Mouse (Mus musculus) midbrain, embryonic 11.5 days (tissue): ENCODE results near the gene Kcna5. TPM values are rescaled to one million over a fixed set of nuclear protein-coding genes. Genes with fewer than 3 reads are reported as not detected.

Experiments used
- ATAC-seq: fragments of 200-750 bp; cut with Nextera tagmentation; 2 replicates; pipeline ENCODE4 v1.8.0; 2017; ENCODE audit warnings: moderate TSS enrichment, moderate library complexity; ENCODE audit not compliant: low FRiP score
- DNase-seq: peaks from one replicate; pipeline ENCODE4 v3.0.0; 2015; ENCODE audit warnings: low spot score; ENCODE audit errors: missing footprints
- H3K27ac ChIP-seq: fragments of 300-500 bp; sonication (generic); 2 replicates; pipeline ENCODE4 v1.5.1; 2014; ENCODE audit warnings: low read depth, low read length
- H3K27me3 ChIP-seq: fragments of 300-500 bp; sonication (generic); 2 replicates; pipeline ENCODE4 v1.6.1; 2014; ENCODE audit warnings: mild to moderate bottlenecking, low read length, moderate library complexity, mixed read lengths; ENCODE audit not compliant: control insufficient read depth, insufficient read depth
- H3K36me3 ChIP-seq: fragments of 300-500 bp; sonication (generic); 2 replicates; pipeline ENCODE4 v1.6.1; 2014; ENCODE audit warnings: mild to moderate bottlenecking, low read length, moderate library complexity, mixed read lengths; ENCODE audit not compliant: control insufficient read depth, insufficient read depth
- H3K4me1 ChIP-seq: fragments of 300-500 bp; sonication (generic); 2 replicates; pipeline ENCODE4 v1.6.1; 2014; ENCODE audit warnings: low read length; ENCODE audit not compliant: control insufficient read depth, insufficient read depth
- H3K4me2 ChIP-seq: fragments of 300-500 bp; sonication (generic); 2 replicates; pipeline ENCODE4 v1.6.1; 2014; ENCODE audit warnings: mild to moderate bottlenecking, moderate library complexity
- H3K4me3 ChIP-seq: fragments of 300-500 bp; sonication (generic); 2 replicates; pipeline ENCODE4 v1.5.1; 2014; ENCODE audit warnings: low read depth, low read length
- H3K9ac ChIP-seq: fragments of 300-500 bp; sonication (generic); 2 replicates; pipeline ENCODE4 v1.6.1; 2014; ENCODE audit warnings: low read length
- H3K9me3 ChIP-seq: fragments of 300-500 bp; sonication (generic); 2 replicates; pipeline ENCODE4 v1.6.1; 2016; ENCODE audit warnings: low read length; ENCODE audit not compliant: control insufficient read depth
- WGBS: fragments of 180-500 bp; shearing (Covaris S2); extraction: QIAGEN DNeasy Blood & Tissue Kit; methylation state at CpG from one replicate; pipeline ENCODE4 v1.1.7; 2014; 5-methylcytosine and 5-hydroxymethylcytosine counted together
- polyA plus RNA-seq: library from polyadenylated mRNA; unstranded; fragments of >200 nt; fragmentation: Nextera tagmentation; extraction: Ambion mirVana; gene quantifications from 2 replicates; pipeline ENCODE4 v1.2.1, GENCODE M21; 2014

Kcna5 gene
- polyA plus RNA-seq, 1 experiment from 2014 or later = 3.8 TPM

DNA sequence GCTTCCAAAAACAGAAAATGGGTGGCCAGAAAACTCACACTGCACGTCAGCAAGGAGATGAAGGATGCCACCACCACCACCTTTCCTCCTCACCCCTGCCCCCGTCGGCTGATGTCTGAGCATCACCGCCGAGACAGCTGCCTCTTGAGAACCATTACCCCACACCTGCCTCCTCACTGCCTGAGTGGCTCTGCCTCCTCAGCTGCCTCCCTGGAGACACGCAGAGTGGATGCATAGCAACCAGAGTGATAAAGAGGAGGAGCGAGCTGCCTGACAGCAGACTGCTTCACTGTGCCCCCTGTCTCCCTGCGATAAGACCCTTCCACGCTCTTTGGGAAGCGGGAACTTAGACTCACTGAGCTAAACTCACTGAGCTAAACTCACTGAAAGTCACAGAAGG is 20.5 kb downstream of the Kcna5 start:
- H3K27me3 ChIP-seq = no peaks in the 10 kb centered on the region
- no peaks in the 10 kb centered on the region for H3K4me1 ChIP-seq
- H3K4me3 ChIP-seq = no peak overlapping the region
- H3K9ac ChIP-seq = no peak overlapping the region
- no peak overlapping the region for H3K4me2 ChIP-seq
- no peak overlapping the region for H3K27ac ChIP-seq
- no peaks in the 10 kb centered on the region for H3K9me3 ChIP-seq
- no peaks in the 10 kb centered on the region for H3K36me3 ChIP-seq
- DNase-seq = no peak
- 45% methylated on average over 10 of the region's 10 CpGs for WGBS
- ATAC-seq = peak; percentile 80; the same call in 1 of the 2 replicates

DNA sequence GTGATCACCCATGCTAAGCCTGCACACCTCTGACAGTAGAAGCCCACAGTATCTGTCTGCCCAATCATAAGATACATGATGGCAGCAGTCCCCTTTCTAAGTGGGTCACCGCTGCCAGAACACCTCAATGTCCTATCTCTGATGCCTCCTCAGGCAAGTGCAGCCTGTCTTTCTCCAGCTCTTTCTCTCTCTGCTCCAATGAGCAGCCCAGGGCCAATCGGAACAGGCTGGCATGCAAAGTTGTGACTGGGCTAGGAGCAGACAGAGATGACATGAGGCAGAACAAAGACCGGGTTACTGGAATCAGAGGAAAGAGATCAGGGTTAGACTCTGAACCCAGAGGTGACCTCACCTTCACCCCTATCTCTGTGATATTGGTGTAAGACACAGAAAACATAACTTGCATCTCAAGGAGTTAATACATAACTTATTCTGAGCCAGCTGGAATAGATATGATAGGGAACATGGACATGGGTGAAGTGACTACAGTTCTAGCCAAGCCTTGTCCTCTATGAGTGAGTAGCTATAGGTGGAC is 21.4 kb downstream of the Kcna5 start:
- 85% methylated on average over 3 of the region's 3 CpGs for WGBS

DNA sequence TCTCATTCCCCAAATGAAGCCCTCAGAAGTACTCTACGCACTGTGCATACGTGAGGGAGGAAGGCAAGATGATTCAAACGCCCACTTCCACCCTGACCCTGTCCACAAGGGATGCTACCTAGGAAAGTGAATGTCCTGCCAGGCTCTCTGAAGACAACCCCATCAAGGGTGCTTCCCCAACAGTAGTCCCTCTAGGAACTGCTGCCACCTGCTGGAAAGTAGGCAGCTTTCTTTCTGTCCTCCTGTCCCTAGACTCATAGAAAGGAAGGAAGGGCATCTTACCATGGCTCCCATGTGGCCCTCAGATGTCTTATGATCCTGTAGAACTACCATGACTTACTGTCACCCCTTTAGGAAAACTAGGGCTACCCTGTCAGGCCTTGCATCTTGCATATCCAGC is 22.1 kb downstream of the Kcna5 start:
- ATAC-seq = no peak
- DNase-seq = no peak
- no peak overlapping the region for H3K27ac ChIP-seq
- no peaks in the 10 kb centered on the region for H3K4me1 ChIP-seq
- no peak overlapping the region for H3K9ac ChIP-seq
- no peaks in the 10 kb centered on the region for H3K36me3 ChIP-seq
- H3K4me3 ChIP-seq = no peak overlapping the region
- H3K27me3 ChIP-seq = no peaks in the 10 kb centered on the region
- no peak overlapping the region for H3K4me2 ChIP-seq
- no peaks in the 10 kb centered on the region for H3K9me3 ChIP-seq
- WGBS = 85% methylated on average over 3 of the region's 3 CpGs

More for the DNA sequence above, 21.4 kb downstream of the Kcna5 start:
- ATAC-seq (no peak), DNase-seq (no peak)
- H3K4me2 ChIP-seq = no peak overlapping the region
- H3K27me3 ChIP-seq = no peaks in the 10 kb centered on the region
- no peak overlapping the region for H3K9ac ChIP-seq
- H3K27ac ChIP-seq = no peak overlapping the region
- H3K36me3 ChIP-seq = no peaks in the 10 kb centered on the region
- no peaks in the 10 kb centered on the region for H3K9me3 ChIP-seq
- no peaks in the 10 kb centered on the region for H3K4me1 ChIP-seq
- H3K4me3 ChIP-seq = no peak overlapping the region

DNA sequence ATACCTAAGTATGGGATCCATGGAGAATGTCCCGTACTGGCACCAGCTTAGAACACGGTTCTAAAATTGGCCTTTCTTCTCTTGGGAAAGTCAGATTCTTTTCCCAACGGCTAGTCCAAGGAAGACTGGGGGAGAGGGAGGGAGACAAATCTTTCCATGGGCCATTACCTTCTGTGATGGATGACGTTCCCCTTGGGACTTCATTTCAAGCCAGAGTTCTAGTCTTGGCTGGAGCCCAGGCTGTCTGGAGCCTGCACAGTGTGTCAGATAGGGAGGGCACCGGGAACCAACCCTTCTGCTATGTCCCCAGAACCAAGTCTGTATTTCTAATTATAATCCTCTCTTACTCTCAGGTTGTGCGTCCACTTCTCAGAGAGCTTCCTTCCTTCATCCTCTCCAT is 26.5 kb downstream of the Kcna5 start:
- WGBS = 87% methylated on average over 6 of the region's 6 CpGs

DNA sequence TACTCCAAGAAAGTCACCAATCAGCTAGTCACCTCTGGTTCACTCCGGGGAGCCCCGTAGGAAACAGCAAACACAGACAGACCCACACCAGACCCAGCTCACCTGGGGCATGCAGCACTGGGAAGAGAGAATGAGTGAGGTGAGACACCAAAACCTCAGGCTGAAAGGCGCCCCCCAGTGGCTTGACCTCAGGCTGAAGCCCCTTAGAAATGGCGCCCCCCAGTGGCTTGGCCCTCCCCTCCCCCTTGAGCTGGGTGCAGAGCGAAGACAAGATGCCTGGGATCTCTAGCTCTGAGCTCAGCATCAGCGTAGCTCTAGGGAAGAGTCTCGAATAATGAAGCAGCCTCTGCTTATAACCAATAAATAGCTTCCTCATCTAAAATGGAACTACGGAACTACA is 31.3 kb downstream of the Kcna5 start:
- Histone ChIP-seq H3K4me3 (no peak overlapping the region), H3K9me3 (no peaks in the 10 kb centered on the region), H3K4me1 (peaks cover 3% of the 10 kb centered on the region; the same call in 1 of the 2 replicates), H3K27me3 (no peaks in the 10 kb centered on the region), H3K9ac (no peak overlapping the region), H3K4me2 (no peak overlapping the region), H3K36me3 (no peaks in the 10 kb centered on the region), H3K27ac (no peak overlapping the region)
- ATAC-seq = no peak
- WGBS = 71% methylated on average over 7 of the region's 8 CpGs
- DNase-seq = no peak

More for the DNA sequence above, 26.5 kb downstream of the Kcna5 start:
- no peaks in the 10 kb centered on the region for H3K36me3 ChIP-seq
- H3K27ac ChIP-seq = no peak overlapping the region
- DNase-seq (no peak), ATAC-seq (no peak)
- H3K9ac ChIP-seq = no peak overlapping the region
- no peaks in the 10 kb centered on the region for H3K27me3 ChIP-seq
- no peak overlapping the region for H3K4me2 ChIP-seq
- no peaks in the 10 kb centered on the region for H3K4me1 ChIP-seq
- H3K4me3 ChIP-seq = no peak overlapping the region
- no peaks in the 10 kb centered on the region for H3K9me3 ChIP-seq

DNA sequence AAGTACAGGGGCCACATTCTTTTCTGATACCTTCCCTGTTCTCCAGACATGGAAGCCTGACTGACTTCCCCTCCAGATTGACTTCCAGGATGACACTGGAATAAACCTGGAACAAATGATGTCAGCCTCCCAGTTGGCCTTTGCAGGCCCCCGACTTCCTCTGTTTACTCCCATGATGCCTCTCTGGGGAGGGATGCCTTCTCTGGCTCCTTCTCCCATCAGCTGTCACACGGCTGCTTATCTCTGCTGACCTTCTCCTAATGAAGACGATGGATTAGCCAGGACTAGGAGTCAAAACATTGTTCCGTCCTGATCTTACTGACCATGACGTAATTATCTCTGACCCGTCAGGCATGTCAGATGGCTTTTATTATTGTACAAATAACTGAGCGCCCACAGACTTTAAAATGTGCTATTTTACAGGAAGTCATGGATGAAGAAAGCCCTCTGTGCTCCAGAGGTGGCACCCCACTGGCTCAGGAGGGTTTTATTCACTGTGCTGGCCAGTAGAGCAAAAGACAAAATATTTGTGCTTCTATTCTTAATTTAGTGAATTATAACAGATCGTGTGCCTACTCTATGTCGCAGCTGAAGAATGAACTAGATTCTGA is 32.4 kb downstream of the Kcna5 start:
- ATAC-seq (no peak), DNase-seq (no peak)
- H3K36me3 ChIP-seq = no peaks in the 10 kb centered on the region
- no peaks in the 10 kb centered on the region for H3K27me3 ChIP-seq
- no peak overlapping the region for H3K27ac ChIP-seq
- H3K4me1 ChIP-seq = peaks cover 3% of the 10 kb centered on the region; the same call in 1 of the 2 replicates
- H3K9me3 ChIP-seq = no peaks in the 10 kb centered on the region
- no peak overlapping the region for H3K9ac ChIP-seq
- no peak overlapping the region for H3K4me3 ChIP-seq
- H3K4me2 ChIP-seq = no peak overlapping the region
- WGBS = 29% methylated on average over 9 of the region's 9 CpGs

DNA sequence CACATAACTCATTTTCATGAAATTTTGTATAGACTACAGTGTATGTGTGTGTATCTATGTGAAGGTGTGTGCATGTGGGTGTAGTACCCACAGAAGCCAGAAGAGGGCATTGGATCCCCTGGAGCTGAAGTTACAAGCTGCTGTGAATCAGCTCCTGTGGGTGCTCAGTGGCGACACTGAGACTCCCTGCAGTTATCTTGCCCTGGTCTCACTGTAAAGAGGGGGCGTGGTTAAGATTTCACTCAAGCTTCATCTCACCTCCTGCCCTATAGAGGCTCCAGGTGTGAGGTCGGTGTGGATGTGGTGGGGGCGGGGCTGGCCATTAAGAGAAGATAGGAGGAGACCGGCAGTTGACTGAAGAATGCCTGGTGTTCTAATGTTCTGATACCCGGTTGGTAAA is 34.2 kb downstream of the Kcna5 start:
- Histone ChIP-seq H3K4me2 (no peak overlapping the region), H3K36me3 (no peaks in the 10 kb centered on the region), H3K4me3 (no peak overlapping the region), H3K27ac (no peak overlapping the region), H3K9ac (no peak overlapping the region), H3K27me3 (no peaks in the 10 kb centered on the region), H3K4me1 (peaks cover 14% of the 10 kb centered on the region), H3K9me3 (no peaks in the 10 kb centered on the region)
- ATAC-seq (no peak), DNase-seq (no peak)
- 86% methylated on average over 6 of the region's 6 CpGs for WGBS

DNA sequence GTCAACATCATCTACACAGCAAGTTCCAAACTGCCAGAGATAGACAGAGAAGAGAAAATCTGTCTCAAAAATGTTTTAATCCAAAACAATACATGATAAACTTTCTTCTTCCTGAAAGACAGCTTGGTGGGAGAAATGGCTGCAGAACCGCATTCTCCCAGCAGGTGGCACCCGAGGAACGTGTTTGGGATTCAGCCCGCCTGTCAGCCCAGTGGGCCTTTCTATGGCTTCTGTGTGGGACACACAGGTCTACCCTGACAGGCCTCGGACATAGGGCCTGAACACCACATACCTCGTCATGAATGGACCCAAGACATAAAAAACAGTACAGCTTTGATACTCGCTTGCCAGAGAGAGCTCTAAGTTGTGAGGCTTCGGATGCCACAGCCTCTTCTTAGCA is 35.1 kb downstream of the Kcna5 start:
- ATAC-seq = peak; percentile 75

DNA sequence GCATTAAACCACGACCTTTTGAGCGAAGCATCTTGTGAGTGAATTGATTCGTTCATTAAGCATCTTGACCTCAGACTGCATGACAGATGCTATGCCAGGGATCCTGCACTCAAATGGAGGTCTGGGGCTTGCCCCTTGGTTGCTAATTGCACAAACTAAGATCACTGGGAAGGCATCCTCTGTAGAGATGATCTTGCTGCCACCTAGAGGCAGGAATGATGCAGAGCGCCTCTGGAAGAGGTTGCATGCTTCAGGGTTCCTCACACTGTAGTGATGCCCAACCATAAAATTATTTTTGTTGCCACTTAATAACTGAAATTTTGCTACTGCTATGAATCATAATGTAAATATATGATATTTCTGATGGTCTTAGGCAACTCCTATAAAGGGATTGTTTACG is 37.3 kb downstream of the Kcna5 start:
- Histone ChIP-seq H3K4me3 (no peak overlapping the region), H3K9me3 (no peaks in the 10 kb centered on the region), H3K9ac (no peak overlapping the region), H3K36me3 (no peaks in the 10 kb centered on the region), H3K4me2 (no peak overlapping the region), H3K27ac (no peak overlapping the region), H3K27me3 (no peaks in the 10 kb centered on the region), H3K4me1 (peaks cover 14% of the 10 kb centered on the region)
- WGBS = 50% methylated on average over 5 of the region's 5 CpGs
- ATAC-seq = peak; percentile 60
- DNase-seq = peak; percentile 94

More for the DNA sequence above, 35.1 kb downstream of the Kcna5 start:
- no peaks in the 10 kb centered on the region for H3K27me3 ChIP-seq
- H3K9ac ChIP-seq = no peak overlapping the region
- peaks cover 14% of the 10 kb centered on the region for H3K4me1 ChIP-seq
- no peaks in the 10 kb centered on the region for H3K36me3 ChIP-seq
- DNase-seq = peak; percentile 99
- H3K4me3 ChIP-seq = no peak overlapping the region
- no peaks in the 10 kb centered on the region for H3K9me3 ChIP-seq
- H3K27ac ChIP-seq = no peak overlapping the region
- H3K4me2 ChIP-seq = no peak overlapping the region
- WGBS = 17% methylated on average over 8 of the region's 8 CpGs
